Mouse (Mus musculus) spleen, postnatal 4 days (tissue): ENCODE results near the gene E4f1.

Experiments used
- DNase-seq, 2 experiments: peaks; one replicate each; pipeline ENCODE4 v3.0.0; 2022; ENCODE audit warnings: low spot score in 2 of 2

E4f1 gene

GRCm38 (mm10) chr17:24481027-24481815 is 11.1 kb upstream of the E4f1 start:
- no peak for DNase-seq

DNA sequence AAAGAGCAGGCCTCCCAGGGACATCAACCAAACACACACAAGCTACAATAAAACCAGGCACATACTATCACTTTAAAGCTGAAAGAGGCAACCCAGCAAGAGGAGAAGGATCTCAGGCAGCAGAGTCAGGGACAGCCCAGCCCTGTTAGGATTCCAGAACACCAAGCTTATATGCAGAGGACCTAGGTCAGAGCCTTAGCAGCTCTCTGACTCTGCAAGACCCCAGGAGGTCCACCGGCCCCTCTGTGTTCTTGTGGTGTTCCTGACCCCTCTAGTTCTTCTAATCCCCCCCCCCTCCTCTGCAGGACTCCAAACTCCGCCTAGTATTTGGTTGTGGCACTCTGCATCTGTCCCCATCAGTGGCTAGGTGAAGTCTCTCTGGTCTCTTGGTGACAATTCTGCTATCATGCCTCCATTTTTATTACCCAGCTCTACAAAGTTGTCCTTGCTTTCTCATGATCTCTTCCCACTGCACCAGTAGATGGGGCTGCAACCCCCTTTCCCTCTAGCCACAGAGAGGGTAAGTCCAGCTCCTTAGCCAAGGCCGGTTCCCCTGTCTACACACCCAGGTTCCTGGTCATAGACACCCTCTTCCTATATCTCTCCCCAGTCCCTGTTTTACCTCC is 10.2 kb upstream of the E4f1 start:
- DNase-seq: no peak

- DNase-seq: no peak
Observed at GRCm38 (mm10) chr17:24479431-24479830, 9.3 kb upstream of the E4f1 start.

- DNase-seq: peak; percentile 98 to 100
Observed at GRCm38 (mm10) chr17:24478663-24479380, 8.7 kb upstream of the E4f1 start, which contains the start of gene Mlst8. Gene Mlst8, minus strand, starts transcription at chr17:24479078.

DNA sequence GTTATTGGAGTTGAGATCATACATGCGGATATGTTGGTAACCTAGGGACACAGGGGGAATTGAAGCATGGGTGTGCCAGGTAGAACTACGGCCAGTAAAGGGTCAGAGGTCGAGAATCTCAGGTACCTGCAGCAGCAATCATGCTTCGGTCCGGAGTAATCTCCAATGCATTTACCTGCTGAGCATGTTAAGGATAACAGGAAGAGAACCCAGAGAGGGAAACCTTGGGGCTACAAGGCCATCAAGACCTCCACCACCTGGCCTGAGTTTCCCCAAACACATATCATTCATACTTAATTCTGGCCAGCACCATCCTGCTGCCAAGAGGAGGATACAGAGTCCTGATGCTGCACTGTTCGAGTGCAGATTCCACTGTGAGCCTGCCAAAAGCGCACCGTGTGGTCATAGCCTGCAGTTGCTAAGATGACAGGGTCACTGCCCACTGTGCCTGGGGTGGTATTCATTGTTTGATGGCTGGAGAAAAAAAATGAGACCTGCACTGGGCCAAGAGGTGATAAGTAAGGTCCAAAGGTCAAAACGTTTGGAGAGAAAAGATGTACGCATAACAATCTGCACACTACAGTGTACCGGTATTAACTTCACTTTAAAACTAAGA is 8.0 kb upstream of the E4f1 start:
- DNase-seq: no peak

GRCm38 (mm10) chr17:24477053-24477984 is 7.2 kb upstream of the E4f1 start:
- peak in 1 of 2 experiments; percentile 67 for DNase-seq

- no peak for DNase-seq
Observed at GRCm38 (mm10) chr17:24476022-24476776, 6.1 kb upstream of the E4f1 start.

DNA sequence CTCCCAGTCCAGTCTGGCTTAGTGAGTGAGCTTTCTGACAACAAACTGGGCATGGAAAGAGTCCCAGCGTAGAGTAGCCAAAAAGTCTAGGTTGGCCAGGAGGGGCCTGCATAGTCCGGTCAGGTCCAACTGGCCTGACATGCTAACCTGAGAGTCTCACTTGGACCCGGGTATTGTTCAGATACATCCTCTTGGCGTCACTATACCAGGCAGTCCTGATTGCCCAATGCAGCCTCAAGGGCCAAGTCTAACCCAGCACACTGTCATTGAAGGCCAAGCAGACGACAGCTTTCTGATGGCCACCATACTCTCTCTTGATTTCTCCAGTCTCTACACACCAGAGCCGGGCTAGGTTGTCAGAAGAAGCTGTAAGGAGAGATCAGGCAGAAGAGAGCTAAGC is 5.5 kb upstream of the E4f1 start:
- no peak for DNase-seq

DNA sequence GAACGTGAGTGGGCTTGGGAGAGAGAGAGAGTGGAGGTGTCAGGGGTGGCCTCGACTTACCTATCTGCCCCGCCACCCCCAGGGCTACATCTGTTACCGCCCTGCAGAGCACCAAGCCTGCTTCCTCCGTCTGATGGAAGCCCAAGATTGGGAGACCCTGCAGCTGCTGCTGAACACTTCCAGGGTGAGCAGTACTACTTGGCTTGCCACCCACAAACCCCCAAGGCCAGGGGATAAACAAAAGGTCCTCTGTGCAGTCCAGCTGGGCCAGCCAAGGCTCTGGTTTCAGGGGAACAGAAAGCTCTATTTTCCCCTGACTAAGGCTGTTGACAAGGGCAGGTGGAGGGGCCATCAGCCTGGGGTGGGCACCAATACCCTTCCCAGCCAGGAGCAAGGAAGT is 4.4 kb upstream of the E4f1 start:
- DNase-seq: peak in 1 of 2 experiments; percentile 63

DNA sequence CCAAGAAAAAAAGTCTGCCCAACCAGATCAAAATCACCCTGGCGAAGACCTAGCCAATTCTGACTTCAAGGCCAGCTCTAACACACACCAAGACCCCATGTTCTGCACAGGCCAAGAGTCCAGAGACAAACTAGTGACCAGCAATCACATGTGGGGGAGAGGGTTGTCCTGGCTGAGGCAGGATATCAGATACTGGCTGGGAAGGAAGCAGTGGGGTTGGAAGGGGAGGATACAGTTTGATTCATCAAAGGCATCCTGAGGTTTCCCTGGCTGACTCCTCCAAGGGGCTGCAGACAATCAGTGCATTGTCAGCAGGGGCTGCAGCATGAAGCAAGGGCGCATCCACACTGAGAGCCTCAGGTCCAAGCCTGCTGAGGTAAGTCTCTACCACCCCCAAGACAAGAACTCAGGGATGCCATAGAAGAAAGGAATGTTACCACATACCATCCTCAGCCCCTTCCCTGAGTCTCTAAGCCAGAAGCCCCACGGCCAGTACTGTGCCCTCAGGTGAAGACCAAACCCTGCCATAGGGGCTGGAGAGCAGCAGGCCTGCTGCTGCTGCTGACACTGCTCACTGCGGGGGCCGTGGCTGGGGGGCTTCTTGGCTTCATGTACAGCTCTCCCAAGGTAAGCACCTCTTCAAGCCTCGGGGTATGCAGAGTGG is 3.6 kb upstream of the E4f1 start, which contains the start of gene Bricd5:
TSS of gene Bricd5 (plus strand) at position 273 of the 664 bp plus-strand sequence.
- DNase-seq: no peak

- DNase-seq: no peak
Observed at GRCm38 (mm10) chr17:24472512-24472911, 2.4 kb upstream of the E4f1 start.

DNA sequence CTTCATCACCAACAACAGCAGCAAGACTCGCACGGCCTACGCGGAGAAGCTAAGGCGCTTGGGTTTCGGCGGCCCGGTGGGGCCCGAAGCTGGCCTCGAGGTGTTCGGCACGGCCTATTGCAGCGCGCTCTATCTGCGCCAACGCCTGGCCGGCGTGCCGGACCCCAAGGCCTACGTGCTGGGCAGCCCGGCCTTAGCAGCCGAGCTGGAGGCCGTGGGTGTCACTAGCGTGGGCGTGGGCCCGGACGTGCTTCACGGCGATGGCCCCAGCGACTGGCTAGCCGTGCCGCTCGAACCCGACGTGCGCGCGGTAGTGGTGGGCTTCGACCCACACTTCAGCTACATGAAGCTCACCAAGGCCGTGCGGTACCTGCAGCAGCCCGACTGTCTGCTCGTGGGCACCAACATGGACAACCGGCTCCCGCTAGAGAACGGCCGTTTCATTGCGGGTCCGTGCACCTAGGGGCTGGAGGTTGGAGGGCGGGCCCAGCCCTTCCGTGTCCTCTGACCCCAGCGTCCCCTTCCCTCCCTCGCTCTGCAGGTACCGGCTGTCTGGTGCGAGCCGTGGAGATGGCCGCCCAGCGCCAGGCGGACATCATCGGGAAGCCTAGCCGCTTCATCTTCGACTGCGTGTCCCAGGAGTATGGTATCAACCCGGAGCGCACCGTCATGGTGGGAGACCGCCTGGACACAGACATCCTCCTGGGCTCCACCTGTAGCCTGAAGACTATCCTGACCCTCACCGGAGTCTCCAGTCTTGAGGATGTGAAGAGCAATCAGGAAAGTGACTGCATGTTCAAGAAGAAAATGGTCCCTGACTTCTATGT is 801 bp upstream of the E4f1 start:
- peak; percentile 50 to 84 for DNase-seq

DNA sequence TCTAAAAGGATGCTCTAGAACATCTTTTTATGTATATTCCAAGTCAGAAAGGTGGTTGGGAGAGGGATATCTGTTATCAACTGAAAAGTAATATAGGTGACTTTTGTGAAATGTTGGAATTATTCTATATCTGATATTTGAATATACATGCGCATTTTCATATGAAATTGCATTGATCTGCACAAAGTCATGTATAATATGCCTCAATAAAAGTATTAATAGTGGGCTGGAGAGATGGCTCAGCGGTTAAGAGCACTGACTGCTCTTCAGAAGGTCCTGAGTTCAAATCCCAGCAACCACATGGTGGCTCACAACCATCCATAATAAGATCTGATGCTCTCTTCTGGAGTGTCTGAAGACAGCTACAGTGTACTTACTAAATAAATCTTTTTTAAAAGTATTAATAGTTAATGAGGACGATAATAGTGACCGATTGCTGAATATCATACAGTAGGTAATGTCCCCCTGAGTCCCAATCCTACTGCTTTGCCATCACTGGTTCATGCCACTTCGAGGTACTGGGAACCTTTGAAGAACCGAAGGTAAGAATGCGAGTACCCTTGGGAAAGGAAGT is 690 bp downstream of the E4f1 start:
- DNase-seq: no peak

GRCm38 (mm10) chr17:24468636-24469246 is 1.4 kb downstream of the E4f1 start:
- DNase-seq: no peak

- DNase-seq: no peak
Observed at GRCm38 (mm10) chr17:24463374-24464133, 6.6 kb downstream of the E4f1 start.

DNA sequence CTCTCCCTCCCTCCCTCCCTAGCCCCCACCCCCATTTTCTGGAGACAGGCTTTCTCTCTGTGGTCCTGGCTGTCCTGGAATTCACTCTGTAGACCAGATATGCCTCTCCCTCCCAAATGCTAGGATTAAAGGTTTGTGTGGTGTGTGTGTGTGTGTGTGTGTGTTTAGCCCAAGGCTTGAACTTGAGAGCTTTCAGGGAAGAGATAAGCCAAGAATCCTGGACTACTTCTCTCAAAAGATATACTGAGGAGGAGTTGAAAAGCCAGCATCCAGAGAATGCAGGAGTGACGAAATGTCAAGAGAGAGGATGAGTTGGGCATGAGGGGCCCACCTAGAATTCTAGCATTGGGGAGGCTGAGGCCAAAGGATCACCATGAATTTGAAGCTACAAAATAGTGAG is 7.2 kb downstream of the E4f1 start:
- no peak for DNase-seq

- DNase-seq: peak in 1 of 2 experiments; percentile 62
Observed at GRCm38 (mm10) chr17:24461580-24461979, 8.5 kb downstream of the E4f1 start.
